Mouse (Mus musculus): Measurements from ENCODE around the gene Gpat3.

Gene Gpat3

DNA sequence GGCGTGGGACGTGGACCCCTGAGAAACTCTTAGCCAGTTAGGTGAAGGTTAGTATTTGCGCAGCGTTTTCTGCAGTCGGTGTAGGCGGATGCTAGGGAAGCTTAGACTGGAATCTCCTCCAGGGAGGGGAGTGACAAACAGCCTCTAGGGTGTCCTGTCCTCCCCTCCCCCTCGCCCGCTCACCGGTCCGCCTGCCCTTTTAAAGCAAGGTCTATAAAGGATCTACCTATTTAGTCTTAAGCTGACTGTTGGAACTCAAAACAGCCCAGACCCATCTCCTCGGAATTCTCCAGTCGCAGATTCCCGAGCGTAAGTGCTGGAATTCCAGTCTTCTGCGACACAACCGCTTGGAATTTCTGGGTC lies at the start of gene Gpat3:
TSS of gene Gpat3 (plus strand) at position 229 of the 363 bp plus-strand sequence.
- WGBS, result under 1% methylated on average over 16 of the region's 16 CpGs

DNA sequence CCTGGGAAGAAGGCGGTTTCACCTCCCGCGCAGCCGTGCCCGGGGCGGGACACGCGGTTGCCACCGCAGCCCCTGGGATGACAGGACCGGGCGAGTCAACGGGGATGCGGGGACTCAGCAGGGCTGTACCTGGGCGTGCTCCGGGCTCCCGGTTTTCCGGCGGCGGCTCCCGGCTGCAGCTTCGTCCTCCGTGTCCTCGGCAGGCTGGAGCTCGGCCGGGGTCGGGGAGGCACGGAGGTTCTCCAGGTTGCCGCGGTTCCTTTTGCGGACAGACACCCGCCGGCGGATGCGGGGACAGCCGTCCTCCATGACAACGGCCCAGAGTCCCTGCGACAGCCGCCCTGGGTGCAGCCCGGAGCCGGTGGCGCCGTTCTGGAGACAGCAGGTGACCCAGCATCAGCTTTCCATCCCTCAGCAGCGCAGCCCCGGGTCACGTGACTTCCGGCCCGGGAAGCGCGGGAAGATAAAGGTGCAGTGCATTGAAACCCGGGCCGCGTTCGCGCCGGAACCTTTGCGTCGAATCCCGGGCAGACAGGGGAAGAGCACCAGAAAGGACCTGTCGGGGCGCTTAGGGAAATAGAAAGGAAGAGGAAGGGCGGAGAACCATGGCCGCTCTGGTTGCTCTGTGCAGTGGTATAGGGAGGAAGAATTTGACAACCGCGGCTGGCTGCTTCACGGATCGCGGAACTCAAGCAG lies 47.2 kb upstream of the Gpat3 start, which contains the start of the genes Helq and Mrps18c:
TSS of gene Helq (minus strand) at position 434 of the 696 bp plus-strand sequence.
TSS of gene Mrps18c (plus strand) at position 463 of the 696 bp plus-strand sequence.
- WGBS, result under 1% methylated on average over 64 of the region's 67 CpGs

DNA sequence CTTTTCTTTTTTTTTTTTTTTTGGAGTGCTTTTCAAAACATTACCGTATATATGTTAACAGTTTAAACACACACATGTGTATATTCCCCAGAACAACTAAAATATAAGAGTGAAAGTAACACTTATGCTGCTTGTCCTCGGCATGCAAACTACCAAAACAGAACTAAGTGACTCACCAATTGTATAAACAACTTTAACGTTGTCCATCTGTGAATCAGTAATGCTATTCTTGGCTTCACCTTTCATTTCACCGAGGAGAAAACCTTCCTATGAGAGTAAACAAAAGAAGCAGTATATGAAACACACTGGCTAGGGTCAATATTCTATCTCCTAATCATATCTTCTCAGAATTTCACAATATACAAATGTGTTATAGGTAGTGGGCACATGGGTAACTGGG lies 27.2 kb upstream of the Gpat3 start:
- WGBS, result 65% methylated on average over 4 of the region's 4 CpGs

DNA sequence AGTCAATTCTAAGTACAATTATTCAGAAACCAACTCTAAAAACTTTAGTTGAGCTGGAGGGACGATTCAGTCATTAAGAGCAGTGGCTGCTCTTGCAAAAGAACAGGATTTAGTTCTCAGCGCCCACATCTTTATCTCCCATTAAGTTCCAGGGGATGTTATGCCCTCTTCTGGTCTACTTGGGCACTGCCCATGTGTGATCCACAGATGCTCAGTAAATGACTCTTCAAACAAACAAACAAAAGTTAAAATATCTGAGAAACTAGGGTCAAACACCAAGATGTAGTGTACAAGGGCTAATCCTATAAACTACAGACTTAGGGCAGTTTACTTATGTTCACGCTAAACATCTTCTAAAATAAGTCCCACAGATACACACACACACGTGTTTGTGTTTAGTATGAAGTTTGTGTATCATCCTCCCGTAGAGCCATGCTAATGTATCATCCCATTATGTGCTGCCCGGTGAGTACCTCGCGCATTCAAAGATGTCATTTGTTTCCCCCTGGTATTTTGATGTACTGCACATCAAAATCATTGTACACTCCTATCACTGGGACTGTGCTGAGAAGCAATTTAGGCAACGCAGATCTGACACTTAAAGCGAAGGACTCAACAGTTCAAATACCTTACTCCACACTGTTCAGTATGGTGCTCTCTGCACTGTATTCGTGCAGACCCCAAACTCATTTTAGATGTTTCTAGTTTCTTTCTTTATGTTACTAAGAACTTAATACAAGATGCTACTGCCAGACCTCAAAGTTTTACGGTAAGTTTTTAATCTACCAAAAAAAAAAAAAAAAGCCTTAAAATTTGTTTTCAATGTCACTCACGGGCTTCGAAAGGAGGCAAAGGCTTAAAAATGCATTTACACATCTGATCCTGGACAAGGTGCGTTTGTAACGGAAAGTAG lies 25.7 kb upstream of the Gpat3 start:
- 25% methylated on average over 16 of the region's 16 CpGs for WGBS

DNA sequence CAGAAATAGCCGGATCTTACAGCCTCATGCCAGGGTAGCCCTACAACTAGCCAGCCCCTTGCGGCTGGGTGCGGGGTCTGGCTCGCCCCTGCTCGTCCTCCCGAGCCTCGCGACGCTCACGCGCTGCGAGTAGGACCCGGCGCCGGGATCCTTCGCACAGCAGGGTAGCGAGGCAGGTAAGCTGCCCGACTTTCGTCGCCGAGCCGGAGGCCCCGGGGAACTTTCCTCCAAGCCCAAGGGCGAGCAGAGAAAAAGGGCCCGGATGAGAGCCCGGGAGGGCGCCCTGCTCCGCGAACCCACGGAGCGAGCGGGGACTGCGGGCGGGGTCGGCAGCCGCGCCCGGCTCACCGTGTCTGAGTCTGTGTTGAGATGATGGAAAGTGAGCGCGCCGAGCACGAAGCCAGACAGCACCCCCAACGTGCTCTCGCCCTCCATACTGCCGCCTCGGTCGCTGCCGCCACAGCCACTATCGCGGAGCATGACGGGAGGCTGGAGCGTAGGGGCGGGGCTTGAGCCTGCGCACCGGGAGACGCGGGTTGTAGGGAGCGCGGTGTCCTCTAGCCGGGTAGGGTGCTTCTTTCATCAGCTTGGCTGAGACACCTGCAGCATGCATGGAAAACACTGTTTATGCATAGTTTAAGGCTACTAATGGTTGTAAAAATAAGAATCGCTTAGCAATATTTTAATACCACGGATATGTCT lies 24.9 kb upstream of the Gpat3 start, which contains the start of gene Abraxas1:
TSS of gene Abraxas1 (minus strand) at position 483 of the 702 bp plus-strand sequence.
- WGBS, result under 1% methylated on average over 63 of the region's 63 CpGs

DNA sequence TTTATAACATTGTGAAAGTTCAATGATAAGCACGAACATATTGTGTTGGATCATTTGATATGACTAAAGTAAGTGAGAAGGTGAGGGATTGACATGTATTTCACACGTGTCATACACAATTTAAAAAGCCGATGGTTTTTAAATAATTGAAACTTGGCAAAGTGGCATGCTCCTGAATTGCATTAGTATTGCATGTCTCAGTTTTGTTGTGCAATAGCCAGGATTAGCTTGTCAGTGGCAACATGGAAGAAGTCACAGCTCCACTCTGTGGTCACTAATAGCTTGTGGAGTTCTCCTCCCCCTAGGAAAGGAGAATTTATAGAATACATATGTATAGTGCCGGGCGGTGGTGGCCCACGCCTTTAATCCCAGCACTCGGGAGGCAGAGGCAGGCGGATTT lies 24.1 kb upstream of the Gpat3 start:
- 64% methylated on average over 8 of the region's 8 CpGs for WGBS

DNA sequence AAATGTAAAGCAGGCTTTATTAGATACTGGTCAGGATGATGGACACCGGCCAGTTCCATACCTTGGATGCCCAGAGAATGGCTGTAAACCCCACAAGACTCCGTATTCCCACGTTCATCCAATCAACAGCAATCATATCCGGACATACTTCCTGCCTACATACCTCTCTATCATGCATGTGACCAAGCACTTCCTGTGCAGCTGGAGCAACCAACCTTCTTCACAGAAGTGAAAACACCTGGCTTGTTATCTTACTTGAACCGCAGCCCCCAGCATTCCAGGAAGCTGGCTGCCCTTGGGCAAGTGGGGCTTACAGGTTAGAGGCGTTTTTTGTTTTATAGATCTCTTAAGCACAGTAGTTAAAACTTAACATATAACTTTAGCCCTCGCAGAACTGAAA lies 22.7 kb upstream of the Gpat3 start:
- WGBS, result 85% methylated on average over 7 of the region's 7 CpGs

DNA sequence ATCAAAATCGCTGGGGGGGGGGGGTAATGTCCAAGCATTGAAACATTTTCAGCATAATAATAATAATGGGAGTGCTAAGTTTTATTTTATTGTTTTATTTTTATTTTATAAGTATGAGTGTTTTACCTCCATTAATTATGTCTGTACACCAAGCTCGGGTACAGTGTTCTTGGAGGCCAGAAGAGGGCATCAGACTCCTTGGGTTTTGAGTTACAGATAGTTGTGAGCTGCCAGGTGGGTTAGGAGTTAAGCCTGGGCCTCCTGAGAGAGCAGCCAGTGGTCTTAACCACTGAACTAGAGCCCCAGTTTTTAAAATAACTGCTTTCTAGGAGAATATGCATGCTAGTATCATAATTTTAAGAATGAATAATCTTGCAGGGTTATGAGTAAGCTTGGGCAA lies 19.5 kb upstream of the Gpat3 start:
- 29% methylated on average over 2 of the region's 2 CpGs for WGBS

DNA sequence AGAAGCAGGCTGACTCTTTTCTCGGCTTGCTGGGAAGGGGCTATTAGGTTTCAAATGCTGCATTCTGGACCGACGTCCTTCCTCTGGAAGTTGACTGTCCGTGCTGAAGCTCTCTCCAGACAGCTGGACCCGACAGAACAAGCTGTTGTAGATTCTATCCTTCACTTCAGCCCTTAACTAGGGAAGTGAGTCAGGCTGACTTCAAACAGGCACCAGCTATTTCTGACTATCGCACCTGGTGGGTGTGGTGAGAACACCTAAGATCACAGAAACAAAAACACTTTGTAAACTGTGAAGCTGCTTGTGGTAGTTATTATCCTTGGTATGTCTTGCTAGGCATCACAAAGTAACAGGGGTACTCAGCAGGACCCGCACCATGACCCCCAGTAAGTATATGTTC lies 19.0 kb upstream of the Gpat3 start:
- WGBS, result 69% methylated on average over 7 of the region's 7 CpGs

DNA sequence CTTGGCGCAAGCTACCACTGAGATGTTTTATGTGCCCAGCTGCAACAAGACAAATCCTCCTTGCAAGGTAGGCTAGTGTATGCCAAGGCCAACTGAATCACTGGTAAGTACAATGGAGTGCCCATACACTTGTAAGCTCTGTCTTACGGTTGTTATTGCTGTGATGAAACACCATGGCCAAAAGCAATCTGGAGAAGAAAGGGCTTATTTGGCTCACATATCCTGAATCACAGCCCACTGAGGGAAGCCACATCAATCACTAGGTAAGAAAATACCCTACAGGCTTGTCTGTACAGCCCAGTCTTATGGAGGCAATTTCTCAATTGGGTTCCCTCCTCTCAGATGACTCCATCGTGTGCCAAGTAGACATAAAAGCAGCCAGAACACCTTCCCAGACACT lies 16.8 kb upstream of the Gpat3 start:
- 81% methylated on average over 3 of the region's 3 CpGs for WGBS

DNA sequence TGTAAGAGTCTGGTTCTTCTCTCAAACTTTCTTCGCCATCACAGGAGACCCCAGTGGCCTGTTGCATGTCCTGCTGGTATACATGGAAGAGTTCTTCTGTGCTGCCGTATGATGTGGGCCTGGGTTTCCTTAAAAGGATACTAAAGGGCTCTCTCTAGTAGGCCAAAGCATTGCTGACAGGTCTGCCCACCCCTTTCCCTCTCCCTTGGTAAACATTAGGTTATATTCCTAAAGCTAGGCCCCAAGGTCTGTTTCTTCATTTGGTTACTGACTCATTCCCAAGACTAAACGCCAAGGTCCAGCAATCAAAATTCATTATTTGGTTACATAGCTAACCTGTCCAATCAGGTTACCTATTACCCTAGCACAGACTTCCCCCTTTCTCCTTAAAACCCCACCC lies 12.8 kb upstream of the Gpat3 start:
- 98% methylated on average over 3 of the region's 3 CpGs for WGBS

DNA sequence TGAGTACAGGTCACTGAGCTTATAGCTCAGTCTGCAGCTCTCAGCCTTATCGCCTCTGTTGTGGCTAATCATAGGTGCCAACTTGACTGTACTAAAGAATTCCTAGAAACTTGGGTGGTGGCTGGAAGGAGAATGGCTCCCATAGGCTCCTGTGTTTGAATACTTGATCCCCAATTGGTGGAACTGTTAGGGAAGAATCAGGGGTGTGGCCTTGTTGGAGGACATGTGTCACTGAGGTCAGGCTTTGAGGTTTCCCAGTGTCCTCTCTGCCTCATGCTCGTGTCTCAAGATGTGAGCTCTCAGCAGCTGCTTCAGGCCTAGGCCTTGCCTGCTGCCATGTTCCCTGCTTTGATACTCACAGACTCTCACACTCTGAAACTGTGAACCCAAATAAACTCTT lies 11.7 kb upstream of the Gpat3 start:
- WGBS, result 88% methylated on average over 2 of the region's 2 CpGs

DNA sequence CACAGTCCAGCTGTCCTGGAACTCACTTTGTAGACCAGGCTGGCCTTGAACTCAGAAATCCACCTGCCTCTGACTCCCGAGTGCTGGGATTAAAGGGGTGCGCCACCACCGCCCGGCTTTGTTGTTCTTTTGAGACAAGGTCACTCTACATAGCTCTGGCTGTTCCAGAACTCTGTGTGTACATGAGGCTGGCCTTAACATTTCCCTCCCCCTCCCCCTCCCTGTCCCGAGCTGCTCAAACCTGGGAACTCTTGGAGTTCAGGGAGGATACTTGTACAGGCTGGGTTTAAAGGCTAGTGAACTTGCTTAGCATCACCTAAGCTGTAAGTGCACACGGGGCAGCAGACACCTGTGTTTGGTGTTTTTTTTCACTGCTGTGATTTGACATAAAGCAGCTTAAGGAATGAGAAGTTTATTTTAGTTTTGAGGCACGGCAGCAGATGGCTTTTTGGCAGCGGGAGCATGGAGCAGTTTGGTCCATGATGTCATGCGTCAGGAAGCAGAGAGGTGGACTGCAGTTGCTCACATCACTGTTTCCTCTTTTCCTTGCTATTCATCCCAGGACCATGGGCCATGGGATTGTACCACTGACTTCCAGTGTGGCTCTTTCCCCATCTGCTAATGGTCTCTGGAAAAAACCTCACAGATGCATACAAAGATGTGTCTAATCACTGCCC lies 9.5 kb upstream of the Gpat3 start:
- 48% methylated on average over 9 of the region's 9 CpGs for WGBS

DNA sequence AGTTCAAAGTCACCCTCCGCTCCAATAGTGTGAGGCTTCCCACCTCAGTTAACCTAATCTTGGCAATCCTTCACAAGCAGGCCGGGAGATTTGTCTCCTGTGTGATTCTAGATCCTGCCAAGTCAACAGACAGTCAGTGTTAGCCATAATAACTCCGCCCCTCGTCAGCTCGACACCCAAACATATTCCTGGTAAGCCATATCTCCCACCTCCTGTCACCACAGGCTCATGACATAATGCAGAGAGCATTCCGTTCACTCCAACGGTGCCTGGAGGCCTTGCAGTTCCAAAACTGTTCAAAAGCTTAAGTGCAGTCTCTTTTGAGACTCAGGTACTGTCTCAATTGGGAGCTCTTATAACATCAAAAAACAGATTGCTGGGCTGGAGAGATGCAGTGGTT lies 7.6 kb upstream of the Gpat3 start:
- WGBS, result 87% methylated on average over 7 of the region's 7 CpGs

DNA sequence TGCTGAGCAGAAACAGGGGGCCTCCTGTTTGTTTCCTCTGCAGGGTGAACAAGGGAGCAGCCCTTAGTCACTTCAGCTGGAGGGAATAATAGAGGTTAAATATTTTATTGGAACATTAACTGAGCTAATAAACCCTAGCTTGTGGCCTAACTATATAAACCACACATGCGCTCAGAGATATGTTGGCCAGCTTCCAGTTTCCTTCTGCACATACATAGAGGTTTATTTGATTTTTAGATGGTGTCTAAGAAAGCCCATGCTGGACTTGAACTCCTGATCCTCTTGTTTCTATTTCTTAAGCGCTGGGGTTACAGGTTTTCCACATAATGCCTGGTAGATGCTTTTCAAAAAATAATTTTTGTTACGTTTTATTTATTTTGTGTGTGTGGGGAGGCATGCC lies 1.0 kb upstream of the Gpat3 start:
- WGBS, result 68% methylated on average over 3 of the region's 3 CpGs

DNA sequence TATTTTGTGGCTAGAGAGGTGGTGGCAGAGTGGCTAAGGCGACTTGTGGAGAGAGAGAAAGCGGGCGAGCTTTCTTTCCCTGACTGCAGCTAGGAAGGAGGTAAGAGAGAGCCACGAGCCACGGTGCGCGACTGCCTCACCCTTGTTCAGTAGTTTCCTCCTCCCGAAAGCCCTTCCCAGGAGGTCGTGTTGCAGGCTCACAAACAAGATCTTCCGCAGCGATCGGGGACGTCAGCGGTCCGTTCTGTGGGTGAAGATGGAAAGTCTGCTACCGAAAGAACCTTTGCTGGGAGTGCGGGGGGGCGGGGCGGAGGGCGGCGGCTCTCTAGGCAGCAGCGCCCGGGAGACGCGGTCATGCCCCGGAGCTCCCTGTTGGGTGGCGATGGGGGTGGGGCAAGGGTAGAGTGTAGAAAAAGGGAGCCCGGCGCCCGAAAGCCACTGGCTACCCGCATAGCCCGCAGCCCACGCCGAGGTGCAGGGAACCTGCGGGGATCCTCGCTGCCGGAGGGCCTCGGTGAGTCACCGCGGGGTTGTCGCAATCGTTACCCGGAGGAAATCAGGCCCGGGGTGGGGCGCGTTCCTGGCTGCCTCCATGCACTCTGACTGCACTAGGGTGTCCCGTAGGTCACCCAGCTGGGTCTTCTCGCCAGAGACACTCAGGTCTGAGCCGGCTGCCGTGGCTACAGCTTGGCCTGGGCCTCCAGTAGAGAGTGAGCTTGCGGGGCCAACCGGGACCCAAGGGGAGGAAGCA lies 510 bp downstream of the Gpat3 start:
- under 1% methylated on average over 52 of the region's 52 CpGs for WGBS

DNA sequence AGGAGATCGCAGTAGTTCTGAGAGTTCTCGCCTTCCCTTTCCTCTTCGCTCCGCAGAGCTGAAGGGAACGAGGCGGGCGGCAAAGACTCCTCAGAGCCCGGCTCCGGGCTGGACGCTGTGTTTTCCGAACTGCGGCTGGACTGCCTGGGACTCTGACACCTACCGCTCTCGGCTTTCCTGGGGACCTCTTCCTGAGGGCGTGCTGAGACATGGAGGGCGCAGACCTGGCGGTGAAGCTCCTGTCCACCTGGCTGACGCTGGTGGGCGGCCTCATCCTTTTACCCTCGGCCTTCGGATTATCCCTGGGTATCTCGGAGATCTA lies 1.0 kb downstream of the Gpat3 start:
- under 1% methylated on average over 22 of the region's 22 CpGs for WGBS

DNA sequence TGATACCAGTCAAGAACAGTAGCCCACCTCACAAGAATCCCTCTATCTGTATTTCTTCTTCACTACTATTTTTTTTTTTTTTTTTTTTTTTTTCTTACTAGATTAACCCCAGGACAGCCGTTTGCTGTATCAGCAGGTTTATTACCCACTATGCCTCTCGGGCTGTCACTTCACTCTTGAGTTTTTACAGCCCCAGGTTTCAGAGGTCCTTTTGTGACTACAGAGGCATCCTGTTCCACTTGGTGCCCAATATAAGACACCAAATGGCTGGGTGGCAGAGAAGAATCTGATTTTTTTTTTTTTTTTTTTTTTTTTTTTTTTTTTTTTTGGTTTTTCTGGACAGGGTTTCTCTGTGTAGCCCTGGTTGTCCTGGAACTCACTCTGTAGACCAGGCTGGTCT lies 1.6 kb downstream of the Gpat3 start:
- WGBS, result 22% methylated on average over 2 of the region's 2 CpGs

DNA sequence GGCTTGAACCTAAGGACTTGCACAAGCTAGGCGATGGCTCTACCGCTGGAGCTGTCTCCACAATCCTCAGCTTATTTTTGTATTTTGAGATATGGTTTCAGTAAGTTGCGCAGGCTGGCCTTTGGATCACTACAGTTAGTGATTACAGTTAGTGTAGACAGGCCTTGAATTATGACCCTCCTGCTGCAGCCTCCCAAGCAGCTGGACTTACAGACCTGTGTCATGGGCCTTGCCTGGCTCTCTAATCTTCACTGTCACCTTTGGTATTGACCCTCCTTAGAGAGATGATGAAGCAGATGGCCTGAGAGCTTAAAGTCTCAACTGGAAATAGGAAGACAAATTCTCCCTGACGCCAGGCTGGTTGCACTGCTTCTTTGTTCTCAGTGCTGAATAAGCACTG lies 8.4 kb downstream of the Gpat3 start:
- WGBS, result 94% methylated on average over 4 of the region's 4 CpGs

DNA sequence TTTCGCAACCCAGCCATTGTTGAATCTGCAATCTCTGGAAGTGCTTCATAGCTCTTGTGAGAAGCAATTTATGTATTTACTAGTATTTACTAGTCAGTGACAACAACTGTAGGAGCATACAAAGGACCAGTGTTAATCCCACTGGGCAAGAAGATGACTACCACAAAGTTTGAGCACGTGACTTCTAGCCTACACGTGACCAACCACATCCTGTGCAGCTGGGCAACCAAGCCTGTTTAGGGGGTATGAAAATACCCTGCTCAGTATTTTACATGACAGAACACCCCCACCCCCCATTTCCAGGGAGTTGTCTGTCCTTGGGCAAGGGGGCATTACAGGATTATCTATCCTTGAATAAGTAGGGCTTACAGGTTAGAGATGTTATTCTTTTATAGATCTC lies 11.0 kb downstream of the Gpat3 start:
- WGBS, result 80% methylated on average over 3 of the region's 3 CpGs

DNA sequence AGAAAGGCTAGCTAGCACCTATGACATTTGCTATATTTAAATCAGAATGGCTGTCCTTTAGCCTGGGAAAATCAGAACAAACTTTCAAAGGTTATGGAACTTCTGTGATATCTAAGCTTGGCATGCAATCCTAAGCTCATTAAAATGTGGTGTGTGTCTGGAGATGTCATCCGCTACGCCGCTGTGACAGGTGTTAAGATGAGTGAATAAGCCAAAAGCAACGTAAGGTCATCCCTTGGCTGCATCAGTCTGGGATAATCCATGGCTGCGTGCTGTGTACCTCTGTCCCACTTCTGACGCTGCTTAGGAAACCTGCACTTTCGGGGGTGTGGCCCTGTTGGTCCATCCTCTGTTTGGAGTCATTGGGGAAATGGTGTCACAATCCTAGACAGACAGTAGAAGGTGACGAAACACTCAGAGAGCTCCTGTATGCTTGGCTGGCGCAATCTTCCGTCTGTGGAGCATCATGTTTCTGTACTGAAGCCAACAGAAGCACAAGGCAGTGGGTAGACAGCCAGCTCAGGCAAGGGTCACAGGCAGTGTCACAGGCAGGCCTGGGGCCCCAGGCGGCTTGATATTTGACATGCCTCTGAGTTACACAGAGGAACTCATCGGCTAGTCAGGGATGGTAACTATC lies 15.0 kb downstream of the Gpat3 start:
- WGBS, result 81% methylated on average over 12 of the region's 12 CpGs

Data from cerebral cortex, adult 2 months (tissue).